Mouse (Mus musculus): ENCODE data around the gene Mrps6.

Gene Mrps6

GRCm38 (mm10) chr16:92119013-92119515 is 61.0 kb downstream of the Mrps6 start:
- DNase-seq (ENCODE audit: low spot score in 2 of 2) = no peak

- DNase-seq (ENCODE audit: low spot score in 2 of 2) = peak; percentile 51 to 55
Measured at GRCm38 (mm10) chr16:92120899-92121531, 62.9 kb downstream of the Mrps6 start.

- no peak for DNase-seq (ENCODE audit: low spot score in 2 of 2)
Measured at GRCm38 (mm10) chr16:92127226-92127625, 69.2 kb downstream of the Mrps6 start.

- DNase-seq (ENCODE audit: low spot score in 2 of 2) = no peak
Measured at GRCm38 (mm10) chr16:92127666-92128065, 69.6 kb downstream of the Mrps6 start.

- no peak for DNase-seq (ENCODE audit: low spot score in 2 of 2)
Measured at GRCm38 (mm10) chr16:92129843-92130242, 71.8 kb downstream of the Mrps6 start.

- no peak for DNase-seq (ENCODE audit: low spot score in 2 of 2)
Measured at GRCm38 (mm10) chr16:92132511-92132910, 74.4 kb downstream of the Mrps6 start.

GRCm38 (mm10) chr16:92134148-92134764 is 76.2 kb downstream of the Mrps6 start:
- peak; percentile 41 to 45 for DNase-seq (ENCODE audit: low spot score in 2 of 2)

- DNase-seq (ENCODE audit: low spot score in 2 of 2) = no peak
Measured at GRCm38 (mm10) chr16:92136275-92136674, 78.2 kb downstream of the Mrps6 start.

DNA sequence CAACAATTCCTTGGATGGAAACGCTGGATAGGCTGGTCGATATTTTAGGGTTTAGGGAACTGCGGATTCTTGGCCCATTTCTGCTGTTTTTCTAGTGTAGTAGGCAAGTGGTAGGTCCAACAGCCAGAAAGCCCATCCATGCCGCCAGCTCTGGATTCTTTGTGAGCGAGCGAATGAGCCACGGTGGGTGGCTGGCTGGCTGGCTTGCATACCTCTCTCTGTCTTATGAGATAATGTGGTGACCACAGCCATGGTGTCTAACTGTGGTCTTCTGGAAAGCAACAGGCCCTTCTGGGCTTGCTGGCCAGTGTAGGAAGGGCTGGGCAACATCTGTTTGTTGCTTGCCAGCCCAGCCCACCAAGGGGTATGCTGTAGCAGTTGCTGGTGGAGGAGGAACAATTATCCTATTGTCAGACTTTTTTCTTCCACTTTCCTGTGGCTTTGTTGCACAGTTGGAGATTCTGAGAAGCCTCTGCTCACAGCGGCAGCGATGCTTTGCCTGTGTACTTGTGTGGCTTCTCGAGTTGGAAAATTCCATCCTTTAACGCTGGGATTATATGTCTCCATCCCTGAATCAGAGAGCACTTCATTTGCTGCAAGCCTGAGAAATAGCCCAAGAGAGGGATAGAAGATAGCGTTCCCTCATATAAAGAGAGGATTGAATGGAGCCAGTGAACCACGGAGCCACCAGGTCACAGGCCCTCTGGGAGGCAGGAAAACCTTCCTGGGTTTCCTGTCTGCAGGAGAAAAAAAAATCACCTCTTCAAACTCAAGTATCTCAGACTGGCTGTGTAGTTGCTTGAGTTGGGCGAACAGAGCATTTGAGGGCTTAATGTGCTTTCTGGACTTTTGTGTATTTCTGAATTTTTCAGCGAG is 81.6 kb downstream of the Mrps6 start:
- DNase-seq (ENCODE audit: low spot score in 2 of 2) = peak in 1 of 2 experiments; percentile 15

DNA sequence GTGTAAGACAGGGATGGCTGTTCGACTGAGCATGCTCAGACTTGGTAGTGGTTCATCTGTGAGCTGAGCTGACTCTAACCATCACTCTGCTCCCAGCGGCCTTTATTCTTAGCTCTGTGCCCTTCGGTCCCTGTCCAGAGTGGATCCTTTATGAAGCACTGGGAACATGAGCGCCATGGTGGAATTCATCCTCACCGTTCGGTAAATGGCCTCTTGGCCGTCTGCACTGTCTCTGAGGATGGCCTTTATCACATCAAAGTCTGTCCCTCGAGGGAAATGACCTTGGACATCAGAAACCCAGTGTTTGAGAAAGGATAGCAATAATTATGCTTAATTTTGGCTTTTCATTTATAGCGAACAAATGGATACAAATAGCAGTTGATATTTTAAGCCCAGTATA is 82.3 kb downstream of the Mrps6 start:
- DNase-seq (ENCODE audit: low spot score in 2 of 2) = no peak

DNA sequence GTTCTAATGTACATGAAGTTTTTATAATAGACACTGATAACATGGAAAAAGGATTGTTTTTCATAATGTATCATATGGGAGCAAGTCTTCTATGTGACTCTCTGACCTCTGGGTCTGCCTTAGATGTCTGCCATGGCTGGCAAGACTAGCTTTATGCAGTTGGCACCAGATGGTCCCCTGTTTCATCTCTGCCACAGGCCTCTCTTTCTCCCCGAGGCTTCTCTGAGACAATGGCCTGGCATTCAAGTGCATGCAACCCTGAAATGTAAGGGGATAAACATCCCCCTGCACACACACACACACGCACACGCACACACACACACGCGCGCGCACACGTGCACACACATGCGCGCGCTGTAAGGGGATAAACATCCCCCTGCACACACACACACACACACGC is 83.0 kb downstream of the Mrps6 start:
- no peak for DNase-seq (ENCODE audit: low spot score in 2 of 2)

DNA sequence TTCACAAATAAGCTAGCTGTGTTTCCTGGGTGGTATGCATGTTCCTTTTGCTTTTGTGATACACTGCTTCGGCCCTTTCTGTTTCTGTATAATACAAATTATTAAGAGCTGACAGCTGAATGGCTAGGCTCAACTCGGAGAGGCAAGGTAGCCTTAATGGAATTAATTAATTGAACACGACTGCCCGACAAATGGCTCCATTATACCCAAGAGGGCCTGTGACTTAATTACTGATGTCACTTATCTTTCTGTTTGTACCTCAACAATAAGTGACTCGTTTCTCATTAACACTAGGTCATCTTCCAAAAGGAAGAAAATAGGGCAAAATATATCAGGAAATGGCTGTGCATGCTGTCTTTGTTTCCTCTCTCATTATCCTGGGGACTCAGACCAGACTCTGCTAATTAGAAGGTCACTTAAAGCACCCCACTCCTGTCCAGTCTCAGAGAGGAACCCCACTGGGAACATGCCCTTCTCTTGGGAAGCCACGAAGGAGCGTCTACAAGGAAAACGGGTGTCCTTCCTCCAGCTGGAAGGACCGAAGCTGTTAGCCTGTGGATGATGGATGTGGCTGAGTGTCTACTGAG is 84.4 kb downstream of the Mrps6 start:
- no peak for DNase-seq (ENCODE audit: low spot score in 2 of 2)

DNA sequence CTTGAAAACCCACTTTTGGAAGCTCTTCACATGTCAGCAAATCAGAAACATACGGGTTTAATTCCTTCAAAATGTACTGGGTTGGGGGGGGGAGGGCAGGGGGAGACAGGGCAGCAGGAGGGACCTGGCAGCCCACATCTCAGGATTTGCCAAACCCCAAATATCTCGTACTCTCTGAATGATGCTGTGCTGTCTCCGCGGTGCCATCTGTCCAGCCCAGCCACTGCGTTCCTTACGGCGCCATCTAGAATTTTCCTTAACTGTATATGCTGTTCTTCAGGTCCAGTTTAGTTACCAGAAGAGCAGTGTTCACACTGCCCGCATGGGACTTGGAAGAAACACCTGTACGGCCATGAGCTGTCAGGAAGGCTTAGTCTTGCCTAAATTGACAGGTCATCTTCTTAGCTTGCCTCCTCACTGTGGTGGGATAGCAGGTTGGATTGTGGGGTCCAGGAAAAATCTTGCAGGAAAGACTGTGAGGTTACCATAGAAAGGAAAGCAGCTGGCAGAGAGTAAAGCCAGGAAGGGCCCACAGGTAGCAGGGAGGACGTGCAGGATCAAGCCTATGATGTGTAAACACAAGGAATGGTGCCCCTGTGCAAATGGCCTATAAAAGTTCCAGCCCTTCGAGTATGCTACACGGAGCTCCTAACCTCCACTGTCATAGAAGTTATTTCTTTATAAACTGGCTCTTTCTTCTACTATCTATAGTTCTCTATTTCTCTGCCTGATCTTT is 89.7 kb downstream of the Mrps6 start:
- DNase-seq (ENCODE audit: low spot score in 2 of 2) = no peak

DNA sequence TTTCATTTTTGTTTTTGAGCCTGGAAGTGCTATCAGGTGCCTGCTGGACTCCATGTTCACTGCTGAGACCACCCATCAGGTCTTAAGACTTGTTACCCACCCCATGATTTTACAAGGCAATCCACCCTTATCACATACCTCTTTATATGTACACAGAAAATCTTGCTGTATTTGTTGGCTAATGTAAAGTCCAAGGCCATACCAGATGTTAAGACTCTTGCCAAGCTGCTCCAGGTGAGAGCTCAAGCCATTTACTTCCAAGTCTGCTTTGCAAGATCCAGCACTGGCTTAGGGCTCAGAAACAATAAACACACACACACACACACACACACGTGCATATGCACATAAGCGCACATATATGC is 90.3 kb downstream of the Mrps6 start:
- DNase-seq (ENCODE audit: low spot score in 2 of 2) = no peak

- DNase-seq (ENCODE audit: low spot score in 2 of 2) = no peak
Measured at GRCm38 (mm10) chr16:92150975-92151374, 92.9 kb downstream of the Mrps6 start.

- DNase-seq (ENCODE audit: low spot score in 2 of 2) = peak; percentile 64 to 74
Measured at GRCm38 (mm10) chr16:92158021-92158455, 100.0 kb downstream of the Mrps6 start.

GRCm38 (mm10) chr16:92158461-92159091 is 100.5 kb downstream of the Mrps6 start:
- DNase-seq (ENCODE audit: low spot score in 2 of 2) = peak; percentile 74 to 77

- DNase-seq (ENCODE audit: low spot score in 2 of 2) = no peak
Measured at GRCm38 (mm10) chr16:92159114-92159513, 101.0 kb downstream of the Mrps6 start.
